Mouse (Mus musculus) lung, embryonic 15.5 days (tissue): ENCODE measurements around the gene Lrrc45. TPM values are rescaled to one million over a fixed set of nuclear protein-coding genes. Genes with fewer than 3 reads are reported as not detected.

Source experiments
- ATAC-seq: fragments of 200-750 bp; cut with Nextera tagmentation; 2 replicates; pipeline ENCODE4 v1.8.0; 2017; ENCODE audit warnings: moderate number of reproducible peaks, borderline replicate concordance; ENCODE audit not compliant: low FRiP score, low TSS enrichment; ENCODE audit errors: extremely low read depth
- H3K27ac ChIP-seq: fragments of 300-500 bp; sonication (generic); 2 replicates; pipeline ENCODE4 v1.5.1; 2015; ENCODE audit warnings: moderate library complexity, mild to moderate bottlenecking, inconsistent platforms
- H3K27me3 ChIP-seq: fragments of 300-500 bp; sonication (generic); 2 replicates; pipeline ENCODE4 v1.6.1; 2015; ENCODE audit warnings: inconsistent platforms
- H3K36me3 ChIP-seq: fragments of 300-500 bp; sonication (generic); 2 replicates; pipeline ENCODE4 v1.6.1; 2015; ENCODE audit warnings: inconsistent platforms
- H3K4me1 ChIP-seq: fragments of 300-500 bp; sonication (generic); 2 replicates; pipeline ENCODE4 v1.6.1; 2015; ENCODE audit warnings: inconsistent platforms
- H3K4me2 ChIP-seq: fragments of 300-500 bp; sonication (generic); 2 replicates; pipeline ENCODE4 v1.6.1; 2015; ENCODE audit warnings: inconsistent platforms, mild to moderate bottlenecking, moderate library complexity
- H3K4me3 ChIP-seq: fragments of 300-500 bp; sonication (generic); 2 replicates; pipeline ENCODE4 v1.5.1; 2015; ENCODE audit warnings: mild to moderate bottlenecking, inconsistent platforms
- H3K9ac ChIP-seq: fragments of 300-500 bp; sonication (generic); 2 replicates; pipeline ENCODE4 v1.6.1; 2015; ENCODE audit warnings: inconsistent platforms
- H3K9me3 ChIP-seq: fragments of 300-500 bp; sonication (generic); 2 replicates; pipeline ENCODE4 v1.6.1; 2016; ENCODE audit warnings: inconsistent platforms
- WGBS: fragments of 180-500 bp; shearing (Covaris S2); methylation state at CpG from one replicate; pipeline ENCODE4 v1.1.7; 2015; 5-methylcytosine and 5-hydroxymethylcytosine counted together
- polyA plus RNA-seq: library from polyadenylated mRNA; unstranded; fragments of >200 nt; fragmentation: Nextera tagmentation; extraction: Ambion mirVana; gene quantifications from 2 replicates; pipeline ENCODE4 v1.2.1, GENCODE M21; 2015

The Lrrc45 gene
- polyA plus RNA-seq, 1 experiment from 2014 or later = 59.9 TPM

DNA sequence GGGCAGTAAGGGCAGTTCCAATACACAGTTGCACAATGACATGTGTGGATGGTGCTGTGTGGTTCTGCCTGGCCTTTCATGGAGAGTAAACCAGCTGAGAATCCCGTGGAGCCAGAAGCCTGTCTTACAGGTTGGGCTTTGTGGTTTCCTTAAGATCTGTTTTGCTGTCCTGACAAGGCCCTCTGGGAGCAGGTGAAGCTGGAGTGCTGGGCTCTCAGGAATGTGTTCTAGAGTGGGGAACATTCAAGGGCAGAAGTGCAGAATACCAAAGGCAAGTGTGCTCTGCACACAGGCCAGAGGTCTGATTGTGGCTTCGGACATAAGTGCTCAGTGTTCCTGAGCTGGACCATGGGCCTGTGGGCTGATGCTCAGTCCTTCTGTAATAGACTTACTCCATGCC lies 29.1 kb upstream of the Lrrc45 start:
- Histone ChIP-seq H3K4me3 (no peak overlapping the region), H3K4me1 (peaks cover 27% of the 10 kb centered on the region), H3K27me3 (no peaks in the 10 kb centered on the region), H3K27ac (peak overlapping the region; percentile 51), H3K9me3 (no peaks in the 10 kb centered on the region), H3K9ac (no peak overlapping the region), H3K4me2 (no peak overlapping the region), H3K36me3 (peaks cover 40% of the 10 kb centered on the region)
- 54% methylated on average over 2 of the region's 2 CpGs for WGBS
- no peak for ATAC-seq

DNA sequence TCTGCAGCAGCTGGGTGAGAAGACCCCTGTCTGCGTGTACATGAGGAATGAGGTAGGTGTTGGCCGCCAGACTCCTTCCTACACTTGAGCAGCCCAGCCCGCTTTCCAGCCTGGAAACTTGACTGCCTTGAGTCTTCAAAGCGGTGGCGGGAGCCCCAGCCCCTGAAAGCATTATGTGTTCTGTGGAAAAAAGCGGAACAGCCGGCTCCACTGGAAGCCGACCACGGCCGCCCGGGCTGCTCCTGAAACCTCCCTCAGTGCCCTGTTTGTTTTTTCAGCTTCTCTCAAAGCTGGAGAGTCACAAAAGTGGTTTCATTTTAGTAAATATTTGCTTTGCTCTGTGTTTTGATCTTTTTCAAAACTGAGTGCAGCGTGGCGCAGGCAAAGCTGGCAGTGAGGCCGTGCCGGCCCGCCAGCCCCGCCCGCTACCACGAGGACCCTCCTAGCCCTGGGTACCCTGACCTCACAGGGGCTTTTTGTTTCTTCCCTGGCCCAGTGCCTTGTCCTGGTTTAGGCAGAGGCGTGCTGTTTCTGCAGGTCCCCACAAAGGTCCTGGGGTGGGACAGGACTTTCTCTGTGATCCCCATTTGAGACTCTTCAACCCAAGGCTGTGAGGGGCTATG lies 27.0 kb upstream of the Lrrc45 start:
- Histone ChIP-seq H3K4me1 (peaks cover 27% of the 10 kb centered on the region), H3K36me3 (peaks cover 34% of the 10 kb centered on the region), H3K9me3 (no peaks in the 10 kb centered on the region), H3K4me3 (no peak overlapping the region), H3K9ac (0 out of 2 replicates have a peak overlapping the region, but pooled peaks have one; percentile 6), H3K27me3 (no peaks in the 10 kb centered on the region), H3K4me2 (peak overlapping the region; percentile 27), H3K27ac (peak overlapping the region; percentile 96)
- 43% methylated on average over 20 of the region's 20 CpGs for WGBS
- ATAC-seq = peak; percentile 56; the same call in 1 of the 2 replicates

DNA sequence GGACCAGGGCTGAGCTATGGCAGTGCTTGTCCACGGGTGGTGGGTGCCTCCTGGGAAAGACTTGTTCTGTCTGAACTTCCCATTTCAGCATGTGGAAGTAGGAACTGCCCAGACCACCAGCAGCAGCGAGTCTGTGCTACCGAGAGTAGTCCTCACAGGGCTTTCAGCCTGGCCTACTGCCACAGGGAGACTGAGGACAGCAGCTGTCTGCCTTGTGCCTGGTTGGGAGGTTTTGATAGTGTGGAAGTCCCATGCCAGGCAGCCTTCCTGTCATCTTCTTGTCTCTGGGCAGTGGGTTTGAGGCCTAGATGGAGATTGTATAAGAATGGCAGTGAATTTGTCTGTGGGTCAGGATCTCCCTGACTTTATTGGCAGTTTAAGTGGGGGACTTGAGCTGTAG lies 24.4 kb upstream of the Lrrc45 start:
- 71% methylated on average over 3 of the region's 3 CpGs for WGBS
- Histone ChIP-seq H3K4me3 (no peak overlapping the region), H3K27me3 (no peaks in the 10 kb centered on the region), H3K9ac (no peak overlapping the region), H3K36me3 (peaks cover 29% of the 10 kb centered on the region), H3K4me2 (no peak overlapping the region), H3K9me3 (no peaks in the 10 kb centered on the region), H3K4me1 (peaks cover 27% of the 10 kb centered on the region), H3K27ac (no peak overlapping the region)
- ATAC-seq = no peak

DNA sequence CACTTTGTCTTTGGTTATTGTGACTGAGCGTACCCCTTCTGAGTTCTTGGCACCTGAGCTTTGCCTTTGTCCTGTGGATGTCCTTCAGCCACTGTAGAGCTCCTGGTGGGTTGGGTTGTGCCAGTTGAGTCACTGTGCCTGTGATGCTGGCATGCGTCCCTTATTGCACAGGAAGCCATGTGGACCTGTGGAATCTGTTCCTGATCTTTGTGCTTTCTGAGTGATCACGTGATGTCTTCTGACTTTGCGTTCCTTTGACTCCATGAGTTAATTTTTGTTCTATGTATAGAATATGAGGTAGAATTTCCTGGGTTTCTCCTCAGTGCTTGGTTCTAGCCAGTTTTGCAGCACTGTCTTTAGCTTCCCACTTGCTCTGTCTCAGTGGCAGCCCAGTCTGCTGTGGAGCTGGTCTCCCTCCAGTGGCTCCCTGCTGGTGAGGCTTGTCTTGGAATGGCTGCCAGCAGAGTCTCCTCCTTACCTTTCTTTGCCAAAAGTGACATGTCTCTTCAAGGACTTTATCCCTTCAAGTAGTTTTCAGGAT lies 21.2 kb upstream of the Lrrc45 start:
- no peak for ATAC-seq
- WGBS = 89% methylated on average over 4 of the region's 4 CpGs
- H3K9me3 ChIP-seq = no peaks in the 10 kb centered on the region
- no peak overlapping the region for H3K4me2 ChIP-seq
- H3K36me3 ChIP-seq = peaks cover 25% of the 10 kb centered on the region
- no peaks in the 10 kb centered on the region for H3K27me3 ChIP-seq
- H3K9ac ChIP-seq = no peak overlapping the region
- no peak overlapping the region for H3K27ac ChIP-seq
- peaks cover 21% of the 10 kb centered on the region for H3K4me1 ChIP-seq
- H3K4me3 ChIP-seq = no peak overlapping the region

DNA sequence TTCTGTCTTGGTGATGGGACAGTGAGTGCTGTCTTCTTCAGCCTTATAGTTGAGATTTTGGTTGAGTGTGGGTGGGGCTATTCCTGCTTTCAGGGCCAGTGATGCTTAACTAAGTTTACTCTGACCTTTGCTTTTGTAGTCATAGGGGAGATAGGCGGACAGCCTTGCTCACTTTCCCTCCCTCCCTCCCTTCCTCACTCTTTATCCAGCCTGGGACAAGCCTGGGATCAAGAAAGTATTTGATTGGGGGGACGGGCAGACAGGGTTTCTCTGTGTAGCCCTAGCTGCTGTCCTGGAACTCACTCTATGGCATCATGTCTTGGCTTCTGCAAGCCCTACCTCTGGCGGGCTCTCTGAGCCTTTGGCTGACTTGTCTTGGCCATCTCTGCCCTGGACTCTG lies 20.3 kb upstream of the Lrrc45 start:
- Histone ChIP-seq H3K27me3 (no peaks in the 10 kb centered on the region), H3K27ac (no peak overlapping the region), H3K4me3 (no peak overlapping the region), H3K36me3 (peaks cover 24% of the 10 kb centered on the region), H3K9me3 (no peaks in the 10 kb centered on the region), H3K4me2 (no peak overlapping the region), H3K4me1 (peaks cover 28% of the 10 kb centered on the region), H3K9ac (no peak overlapping the region)
- 69% methylated on average over 3 of the region's 3 CpGs for WGBS
- ATAC-seq = no peak

DNA sequence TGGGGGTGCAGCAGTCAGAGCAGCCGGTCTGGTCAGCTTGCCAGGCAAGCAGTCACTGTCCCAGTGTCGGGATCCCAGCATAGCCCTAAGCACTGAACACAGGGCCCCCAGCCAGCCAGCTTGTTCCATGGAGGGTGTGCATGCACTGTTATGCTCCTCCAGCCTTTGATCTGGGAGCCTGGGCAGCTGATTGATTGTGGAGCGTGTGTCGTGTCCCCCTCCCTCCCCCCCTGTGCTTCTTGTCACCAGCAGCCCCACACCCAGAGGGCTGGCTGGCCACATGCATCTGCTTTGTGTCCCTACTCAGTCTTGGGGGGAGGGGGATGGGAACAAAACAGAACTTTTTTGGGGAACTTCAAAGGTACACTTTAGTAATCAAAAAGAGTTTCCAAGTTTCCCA lies 18.5 kb upstream of the Lrrc45 start:
- peaks cover 20% of the 10 kb centered on the region for H3K36me3 ChIP-seq
- peak overlapping the region; percentile 49; the same call in 1 of the 2 replicates for H3K27ac ChIP-seq
- no peak overlapping the region for H3K9ac ChIP-seq
- WGBS = 23% methylated on average over 4 of the region's 4 CpGs
- H3K4me2 ChIP-seq = no peak overlapping the region
- H3K4me1 ChIP-seq = peaks cover 32% of the 10 kb centered on the region
- no peaks in the 10 kb centered on the region for H3K27me3 ChIP-seq
- ATAC-seq = peak; percentile 89
- H3K9me3 ChIP-seq = no peaks in the 10 kb centered on the region
- no peak overlapping the region for H3K4me3 ChIP-seq

DNA sequence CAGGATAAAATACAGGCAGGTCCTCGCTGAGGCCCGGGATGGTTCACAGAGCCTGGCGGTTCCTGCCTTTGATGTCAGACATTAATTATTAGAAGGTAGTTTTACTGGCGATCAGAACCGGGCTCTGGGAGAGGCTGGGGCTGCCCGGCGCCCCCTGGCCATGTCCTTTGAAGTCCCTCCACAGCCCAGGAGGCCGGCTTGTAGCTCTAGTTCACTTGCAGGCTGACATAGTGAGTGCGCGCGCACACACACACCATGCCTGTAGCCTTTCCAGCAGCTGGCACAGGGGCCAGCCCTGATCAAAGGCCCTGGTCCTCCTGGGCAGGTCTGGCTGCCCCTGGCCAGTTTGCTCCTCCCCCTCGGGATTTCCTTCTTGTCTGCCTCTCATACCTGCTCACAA lies 18.1 kb upstream of the Lrrc45 start:
- no peak overlapping the region for H3K4me3 ChIP-seq
- peak overlapping the region; percentile 49 for H3K27ac ChIP-seq
- peaks cover 32% of the 10 kb centered on the region for H3K4me1 ChIP-seq
- WGBS = 32% methylated on average over 12 of the region's 12 CpGs
- ATAC-seq = 0 out of 2 replicates have a peak, but pooled peaks have one; percentile 39
- no peak overlapping the region for H3K4me2 ChIP-seq
- H3K9ac ChIP-seq = no peak overlapping the region
- H3K27me3 ChIP-seq = no peaks in the 10 kb centered on the region
- peaks cover 15% of the 10 kb centered on the region for H3K36me3 ChIP-seq
- H3K9me3 ChIP-seq = no peaks in the 10 kb centered on the region

DNA sequence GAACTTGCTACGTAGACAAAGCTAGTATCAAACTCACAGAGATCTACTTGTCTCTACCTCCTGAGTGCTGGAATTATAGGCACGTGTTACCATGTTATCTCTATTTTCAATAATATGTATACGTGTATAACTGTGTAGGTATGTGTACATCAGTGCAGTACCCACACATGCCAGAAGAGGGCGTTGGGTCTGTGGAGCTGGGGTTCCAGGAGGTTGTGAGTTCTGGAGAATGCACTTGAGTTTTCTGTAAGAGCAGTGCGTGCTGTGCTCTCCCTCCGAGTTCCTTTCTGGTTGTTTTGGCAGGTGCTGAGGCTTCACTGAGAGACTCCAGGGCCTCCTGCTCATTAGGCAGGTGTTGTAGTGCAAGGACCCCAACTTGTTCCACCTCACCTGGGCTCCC lies 17.2 kb upstream of the Lrrc45 start:
- no peak for ATAC-seq
- Histone ChIP-seq H3K36me3 (peaks cover 13% of the 10 kb centered on the region), H3K27ac (no peak overlapping the region), H3K27me3 (no peaks in the 10 kb centered on the region), H3K4me2 (no peak overlapping the region), H3K4me1 (peaks cover 32% of the 10 kb centered on the region), H3K4me3 (no peak overlapping the region), H3K9me3 (no peaks in the 10 kb centered on the region), H3K9ac (no peak overlapping the region)
- WGBS = 89% methylated on average over 6 of the region's 6 CpGs

DNA sequence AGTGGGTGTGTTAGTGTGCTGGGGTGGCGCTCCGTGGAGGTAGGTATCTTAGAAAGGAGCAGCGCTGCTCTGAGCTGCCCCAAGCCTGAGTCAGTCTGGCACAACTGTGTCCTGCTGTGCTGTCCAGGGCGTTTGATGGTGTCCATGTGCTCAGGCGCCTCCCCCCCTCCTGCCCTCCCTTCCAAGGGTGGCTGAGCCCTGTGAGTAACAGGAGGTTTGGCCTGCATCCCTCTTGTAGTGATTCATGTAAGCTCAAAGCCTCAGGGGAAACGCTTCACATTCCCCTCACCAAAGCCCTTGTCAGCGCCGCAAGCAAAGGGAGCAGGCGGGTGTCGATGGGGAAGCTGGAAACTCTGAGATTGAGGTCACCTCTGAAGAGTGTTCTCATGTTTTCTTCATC lies 16.0 kb upstream of the Lrrc45 start:
- no peak for ATAC-seq
- no peak overlapping the region for H3K4me3 ChIP-seq
- H3K27me3 ChIP-seq = no peaks in the 10 kb centered on the region
- no peak overlapping the region for H3K9ac ChIP-seq
- H3K4me2 ChIP-seq = no peak overlapping the region
- H3K9me3 ChIP-seq = no peaks in the 10 kb centered on the region
- peaks cover 32% of the 10 kb centered on the region for H3K4me1 ChIP-seq
- WGBS = 52% methylated on average over 10 of the region's 10 CpGs
- no peak overlapping the region; the same call in 1 of the 2 replicates for H3K27ac ChIP-seq
- H3K36me3 ChIP-seq = peaks cover 18% of the 10 kb centered on the region

DNA sequence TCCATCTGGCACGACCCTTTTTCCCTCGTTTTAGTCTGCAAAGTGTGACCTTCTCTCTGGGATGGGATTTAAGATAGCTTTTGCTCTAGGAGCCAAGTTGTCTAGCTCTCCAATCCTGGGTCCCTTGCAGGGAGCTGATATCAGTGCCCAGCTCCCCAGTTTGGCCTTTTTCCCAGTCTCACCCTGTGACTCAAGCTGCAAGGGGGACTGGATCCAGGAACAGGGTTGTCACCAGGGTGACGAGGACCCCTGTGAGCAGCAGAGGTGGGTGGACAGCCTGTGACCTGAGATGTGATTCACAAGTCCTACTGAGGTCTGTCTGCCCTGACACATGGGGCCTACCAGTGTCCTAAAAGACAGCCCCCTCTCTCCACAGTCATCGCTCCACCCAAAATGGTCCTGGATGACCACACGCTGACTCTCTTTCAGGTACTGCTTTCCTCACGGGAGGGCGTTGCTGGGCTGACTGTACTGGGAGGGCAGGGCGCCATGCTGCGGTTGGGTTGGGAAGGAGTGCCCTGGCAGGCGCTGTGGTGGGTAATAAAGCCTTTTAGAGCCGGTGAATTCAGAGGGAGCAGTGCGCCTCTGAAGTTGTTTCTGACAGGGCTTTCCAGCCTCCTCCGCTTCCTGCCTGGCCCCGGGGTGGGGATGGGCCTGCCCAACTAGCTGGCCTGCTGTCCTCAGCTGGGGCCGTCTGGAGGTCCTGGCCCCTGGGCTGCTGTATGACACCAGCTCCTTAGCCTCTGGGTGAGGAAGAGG lies 9.8 kb upstream of the Lrrc45 start:
- Histone ChIP-seq H3K4me1 (peaks cover 49% of the 10 kb centered on the region), H3K27ac (peak overlapping the region; percentile 26), H3K4me3 (no peak overlapping the region), H3K36me3 (peaks cover 22% of the 10 kb centered on the region), H3K9me3 (no peaks in the 10 kb centered on the region), H3K9ac (no peak overlapping the region), H3K27me3 (no peaks in the 10 kb centered on the region), H3K4me2 (no peak overlapping the region)
- ATAC-seq = no peak
- 45% methylated on average over 15 of the region's 15 CpGs for WGBS

DNA sequence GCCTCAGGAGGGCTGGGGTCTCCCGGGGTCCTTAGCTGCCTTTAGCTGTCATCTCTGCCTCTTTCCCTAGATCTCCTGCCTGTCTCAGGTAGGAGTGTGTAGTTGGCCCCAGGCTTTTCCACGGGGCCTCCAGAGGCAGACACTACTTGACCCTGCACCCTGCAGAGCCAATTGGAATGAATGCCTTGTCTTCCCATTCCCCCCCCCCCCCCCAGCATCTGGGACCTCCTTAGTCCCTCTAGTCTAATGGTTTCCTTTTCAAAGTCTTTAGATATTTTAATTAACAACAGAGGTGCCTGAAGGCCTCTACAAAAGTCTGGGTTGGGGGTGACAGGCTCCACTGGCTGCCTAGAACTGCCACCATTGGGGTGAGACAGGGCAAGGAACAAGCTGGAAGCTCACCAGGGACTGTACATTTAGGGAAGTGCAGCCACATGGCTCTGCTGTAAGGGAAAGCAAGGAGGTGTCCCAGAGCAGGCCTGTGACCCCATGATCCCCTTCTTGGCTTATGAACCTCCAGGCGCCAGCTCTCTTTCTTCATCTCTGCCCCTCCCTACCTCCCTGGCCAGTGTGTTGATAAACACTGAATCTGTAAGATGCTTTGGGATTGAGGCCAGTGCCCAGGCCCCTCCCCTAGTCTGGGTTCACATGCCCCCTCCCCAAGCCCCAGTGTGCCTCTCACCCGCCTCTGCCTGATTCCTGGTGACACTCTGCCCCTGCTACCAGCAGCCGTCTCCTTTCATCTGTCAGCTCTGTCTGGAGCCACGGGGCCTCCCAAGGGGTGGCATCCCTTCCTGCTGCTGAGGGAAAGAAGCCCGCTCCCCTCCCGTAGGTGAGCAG lies 9.0 kb upstream of the Lrrc45 start:
- peaks cover 55% of the 10 kb centered on the region for H3K4me1 ChIP-seq
- H3K27me3 ChIP-seq = no peaks in the 10 kb centered on the region
- 35% methylated on average over 8 of the region's 8 CpGs for WGBS
- ATAC-seq = peak; percentile 50
- H3K36me3 ChIP-seq = peaks cover 15% of the 10 kb centered on the region
- no peaks in the 10 kb centered on the region for H3K9me3 ChIP-seq
- H3K9ac ChIP-seq = no peak overlapping the region
- H3K4me3 ChIP-seq = no peak overlapping the region
- H3K4me2 ChIP-seq = no peak overlapping the region
- peak overlapping the region; percentile 26 for H3K27ac ChIP-seq
